Mouse (Mus musculus): ENCODE data around the gene Ano1. TPM values are rescaled to one million over a fixed set of nuclear protein-coding genes. Genes with fewer than 3 reads are reported as not detected.

Ano1 gene
- polyA plus RNA-seq, 1 experiment from 2014 or later = 53.6 TPM

- no peak overlapping the region for H3K9ac ChIP-seq (replicated peaks; ENCODE audit: low read length)
- H3K36me3 ChIP-seq (ENCODE audit: insufficient read depth, low read length) = no peaks in the 10 kb centered on the region; the same call in 1 of the 2 replicates
- peaks cover 11% of the 10 kb centered on the region for H3K4me1 ChIP-seq (ENCODE audit: insufficient read depth, low read length)
- no peak for ATAC-seq (ENCODE audit: low FRiP score, low TSS enrichment)
- no peak overlapping the region for H3K4me3 ChIP-seq (ENCODE audit: low read length)
- H3K4me2 ChIP-seq (replicated peaks; ENCODE audit: low read depth, low read length) = no peak overlapping the region
- no peaks in the 10 kb centered on the region for H3K9me3 ChIP-seq (ENCODE audit: low read length)
- no peaks in the 10 kb centered on the region for H3K27me3 ChIP-seq (ENCODE audit: insufficient read depth, low read length)
- no peak overlapping the region for H3K27ac ChIP-seq (ENCODE audit: low read length)
Measured at GRCm38 (mm10) chr7:144632321-144632720, 119.5 kb downstream of the Ano1 start.

- H3K4me2 ChIP-seq (replicated peaks; ENCODE audit: low read depth, low read length) = no peak overlapping the region
- no peak overlapping the region for H3K4me3 ChIP-seq (ENCODE audit: low read length)
- 63% methylated on average over 3 of the region's 3 CpGs for WGBS
- H3K27ac ChIP-seq (ENCODE audit: low read length) = no peak overlapping the region
- H3K36me3 ChIP-seq (ENCODE audit: insufficient read depth, low read length) = no peaks in the 10 kb centered on the region; the same call in 1 of the 2 replicates
- no peak for ATAC-seq (ENCODE audit: low FRiP score, low TSS enrichment)
- no peaks in the 10 kb centered on the region for H3K27me3 ChIP-seq (ENCODE audit: insufficient read depth, low read length)
- peaks cover 11% of the 10 kb centered on the region for H3K4me1 ChIP-seq (ENCODE audit: insufficient read depth, low read length)
- H3K9me3 ChIP-seq (ENCODE audit: low read length) = no peaks in the 10 kb centered on the region
- H3K9ac ChIP-seq (replicated peaks; ENCODE audit: low read length) = no peak overlapping the region
Measured at GRCm38 (mm10) chr7:144630622-144631021, 121.2 kb downstream of the Ano1 start.

GRCm38 (mm10) chr7:144628334-144628915 lies 123.3 kb downstream of the Ano1 start:
- WGBS = 38% methylated on average over 3 of the region's 3 CpGs
- H3K4me2 ChIP-seq (replicated peaks; ENCODE audit: low read depth, low read length) = no peak overlapping the region
- ATAC-seq (ENCODE audit: low FRiP score, low TSS enrichment) = no peak
- no peak overlapping the region for H3K9ac ChIP-seq (replicated peaks; ENCODE audit: low read length)
- no peak overlapping the region for H3K4me3 ChIP-seq (ENCODE audit: low read length)
- 0 out of 2 replicates have a peak, but pooled peaks cover 2% of the 10 kb centered on the region for H3K36me3 ChIP-seq (ENCODE audit: insufficient read depth, low read length)
- H3K27ac ChIP-seq (ENCODE audit: low read length) = no peak overlapping the region
- H3K27me3 ChIP-seq (ENCODE audit: insufficient read depth, low read length) = no peaks in the 10 kb centered on the region
- H3K9me3 ChIP-seq (ENCODE audit: low read length) = no peaks in the 10 kb centered on the region
- no peaks in the 10 kb centered on the region for H3K4me1 ChIP-seq (ENCODE audit: insufficient read depth, low read length)

- no peaks in the 10 kb centered on the region for H3K27me3 ChIP-seq (ENCODE audit: insufficient read depth, low read length)
- ATAC-seq (ENCODE audit: low FRiP score, low TSS enrichment) = no peak
- H3K9me3 ChIP-seq (ENCODE audit: low read length) = no peaks in the 10 kb centered on the region; the same call in 1 of the 2 replicates
- no peak overlapping the region for H3K4me3 ChIP-seq (ENCODE audit: low read length)
- no peak overlapping the region for H3K4me2 ChIP-seq (replicated peaks; ENCODE audit: low read depth, low read length)
- H3K36me3 ChIP-seq (ENCODE audit: insufficient read depth, low read length) = 0 out of 2 replicates have a peak, but pooled peaks cover 9% of the 10 kb centered on the region
- H3K9ac ChIP-seq (replicated peaks; ENCODE audit: low read length) = no peak overlapping the region
- H3K4me1 ChIP-seq (ENCODE audit: insufficient read depth, low read length) = no peaks in the 10 kb centered on the region
- WGBS = 58% methylated on average over 13 of the region's 13 CpGs
- no peak overlapping the region for H3K27ac ChIP-seq (ENCODE audit: low read length)
Measured at GRCm38 (mm10) chr7:144627606-144628333, 124.0 kb downstream of the Ano1 start.

- Histone ChIP-seq H3K4me3 (ENCODE audit: low read length) (no peak overlapping the region), H3K4me1 (ENCODE audit: insufficient read depth, low read length) (no peaks in the 10 kb centered on the region), H3K27ac (ENCODE audit: low read length) (no peak overlapping the region), H3K36me3 (ENCODE audit: insufficient read depth, low read length) (peaks cover 11% of the 10 kb centered on the region; the same call in 1 of the 2 replicates), H3K4me2 (replicated peaks; ENCODE audit: low read depth, low read length) (no peak overlapping the region), H3K9ac (replicated peaks; ENCODE audit: low read length) (no peak overlapping the region), H3K27me3 (ENCODE audit: insufficient read depth, low read length) (no peaks in the 10 kb centered on the region), H3K9me3 (ENCODE audit: low read length) (no peaks in the 10 kb centered on the region; the same call in 1 of the 2 replicates)
- WGBS = 83% methylated on average over 2 of the region's 2 CpGs
- no peak for ATAC-seq (ENCODE audit: low FRiP score, low TSS enrichment)
Measured at GRCm38 (mm10) chr7:144626042-144626441, 125.7 kb downstream of the Ano1 start.

- Histone ChIP-seq H3K4me1 (ENCODE audit: insufficient read depth, low read length) (no peaks in the 10 kb centered on the region), H3K36me3 (ENCODE audit: insufficient read depth, low read length) (peaks cover 11% of the 10 kb centered on the region), H3K9ac (replicated peaks; ENCODE audit: low read length) (no peak overlapping the region), H3K4me2 (replicated peaks; ENCODE audit: low read depth, low read length) (no peak overlapping the region), H3K4me3 (ENCODE audit: low read length) (no peak overlapping the region), H3K27ac (ENCODE audit: low read length) (peak overlapping the region; percentile 22), H3K27me3 (ENCODE audit: insufficient read depth, low read length) (no peaks in the 10 kb centered on the region), H3K9me3 (ENCODE audit: low read length) (no peaks in the 10 kb centered on the region; the same call in 1 of the 2 replicates)
- WGBS = 68% methylated on average over 22 of the region's 22 CpGs
- no peak for ATAC-seq (ENCODE audit: low FRiP score, low TSS enrichment)
Measured at GRCm38 (mm10) chr7:144620721-144621681, 130.8 kb downstream of the Ano1 start.

- H3K4me3 ChIP-seq (ENCODE audit: low read length) = no peak overlapping the region
- no peak overlapping the region for H3K9ac ChIP-seq (replicated peaks; ENCODE audit: low read length)
- no peaks in the 10 kb centered on the region; the same call in 1 of the 2 replicates for H3K9me3 ChIP-seq (ENCODE audit: low read length)
- no peaks in the 10 kb centered on the region for H3K27me3 ChIP-seq (ENCODE audit: insufficient read depth, low read length)
- no peak overlapping the region for H3K4me2 ChIP-seq (replicated peaks; ENCODE audit: low read depth, low read length)
- H3K27ac ChIP-seq (ENCODE audit: low read length) = no peak overlapping the region
- H3K4me1 ChIP-seq (ENCODE audit: insufficient read depth, low read length) = no peaks in the 10 kb centered on the region
- no peak for ATAC-seq (ENCODE audit: low FRiP score, low TSS enrichment)
- peaks cover 11% of the 10 kb centered on the region for H3K36me3 ChIP-seq (ENCODE audit: insufficient read depth, low read length)
Measured at GRCm38 (mm10) chr7:144620315-144620714, 131.5 kb downstream of the Ano1 start.

GRCm38 (mm10) chr7:144615343-144615742 lies 136.4 kb downstream of the Ano1 start:
- Histone ChIP-seq H3K4me1 (ENCODE audit: insufficient read depth, low read length) (no peaks in the 10 kb centered on the region), H3K9ac (replicated peaks; ENCODE audit: low read length) (no peak overlapping the region), H3K9me3 (ENCODE audit: low read length) (no peaks in the 10 kb centered on the region), H3K27ac (ENCODE audit: low read length) (no peak overlapping the region), H3K4me3 (ENCODE audit: low read length) (no peak overlapping the region), H3K4me2 (replicated peaks; ENCODE audit: low read depth, low read length) (no peak overlapping the region), H3K27me3 (ENCODE audit: insufficient read depth, low read length) (no peaks in the 10 kb centered on the region), H3K36me3 (ENCODE audit: insufficient read depth, low read length) (peaks cover 4% of the 10 kb centered on the region; the same call in 1 of the 2 replicates)
- WGBS = 64% methylated on average over 6 of the region's 6 CpGs
- no peak for ATAC-seq (ENCODE audit: low FRiP score, low TSS enrichment)

- no peaks in the 10 kb centered on the region for H3K9me3 ChIP-seq (ENCODE audit: low read length)
- H3K27me3 ChIP-seq (ENCODE audit: insufficient read depth, low read length) = no peaks in the 10 kb centered on the region
- no peak overlapping the region for H3K4me2 ChIP-seq (replicated peaks; ENCODE audit: low read depth, low read length)
- H3K27ac ChIP-seq (ENCODE audit: low read length) = no peak overlapping the region
- H3K36me3 ChIP-seq (ENCODE audit: insufficient read depth, low read length) = peaks cover 6% of the 10 kb centered on the region; the same call in 1 of the 2 replicates
- no peak for ATAC-seq (ENCODE audit: low FRiP score, low TSS enrichment)
- no peak overlapping the region for H3K9ac ChIP-seq (replicated peaks; ENCODE audit: low read length)
- WGBS = 89% methylated on average over 4 of the region's 4 CpGs
- no peaks in the 10 kb centered on the region for H3K4me1 ChIP-seq (ENCODE audit: insufficient read depth, low read length)
- no peak overlapping the region for H3K4me3 ChIP-seq (ENCODE audit: low read length)
Measured at GRCm38 (mm10) chr7:144612829-144613228, 138.9 kb downstream of the Ano1 start.
